Mouse (Mus musculus): Measurements from ENCODE around the gene Cd80. TPM values are rescaled to one million over a fixed set of nuclear protein-coding genes. Genes with fewer than 3 reads are reported as not detected.

The Cd80 gene
- polyA plus RNA-seq, 2 experiments, result 0.15 to 0.35 TPM

- no peak overlapping the region for H3K4me3 ChIP-seq (ENCODE audit: insufficient read depth in 1 of 2, low read depth in 2 of 2, low read length in 2 of 2)
- H3K27me3 ChIP-seq (ENCODE audit: control insufficient read depth, insufficient read depth, low read length), result no peaks in the 10 kb centered on the region
- H3K4me1 ChIP-seq (replicated peaks; ENCODE audit: control insufficient read depth in 2 of 2, insufficient read depth in 2 of 2, low read length in 1 of 2), result peaks cover 9 to 15% of the 10 kb centered on the region in 2 experiments
- H3K4me2 ChIP-seq (ENCODE audit: low read depth), result no peak overlapping the region
- no peak overlapping the region for H3K27ac ChIP-seq
- WGBS (ENCODE audit: insufficient replicate concordance), result 45% methylated on average over 6 of the region's 6 CpGs
- DNase-seq (ENCODE audit: low read depth in 3 of 3, low spot score in 3 of 3) (no peak), ATAC-seq (ENCODE audit: insufficient read depth) (no peak)
- no peak for TF ChIP-seq CTCF (IDR thresholded peaks at IDR 0.05; ENCODE audit: low read depth)
- no peak for TF ChIP-seq EP300 (IDR thresholded peaks at IDR 0.05; ENCODE audit: low read depth)
- H3K9me3 ChIP-seq (ENCODE audit: control insufficient read depth, low read length), result no peaks in the 10 kb centered on the region
- no peak overlapping the region; the same call in 1 of the 2 replicates for H3K9ac ChIP-seq (replicated peaks)
- H3K36me3 ChIP-seq (replicated peaks; ENCODE audit: control insufficient read depth, insufficient read depth, low read depth), result no peaks in the 10 kb centered on the region
Observed at GRCm38 (mm10) chr16:38458600-38459280, 3.4 kb downstream of the Cd80 start.

DNA sequence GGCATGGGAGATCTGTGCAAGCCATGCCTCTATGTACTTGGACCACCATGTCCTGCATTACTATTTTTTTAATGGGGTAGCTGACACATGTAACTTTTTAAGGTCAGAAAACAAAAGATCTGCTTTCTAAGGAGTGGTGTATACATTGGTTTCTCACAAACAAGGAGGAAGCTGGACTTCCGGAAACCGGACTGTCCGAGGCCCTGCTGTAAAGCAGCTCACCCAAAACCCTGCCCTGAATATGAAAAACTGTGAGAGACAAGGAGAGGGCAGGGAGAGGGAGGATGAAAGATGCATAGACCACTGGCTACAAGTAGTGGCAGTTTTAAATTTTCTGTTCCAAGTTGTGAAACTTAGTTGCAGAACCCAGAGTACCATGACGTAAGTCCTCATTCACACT, 4.6 kb downstream of the Cd80 start:
- Histone ChIP-seq H3K4me3 (ENCODE audit: insufficient read depth in 1 of 2, low read depth in 2 of 2, low read length in 2 of 2) (no peak overlapping the region), H3K27me3 (ENCODE audit: control insufficient read depth, insufficient read depth, low read length) (no peaks in the 10 kb centered on the region), H3K9me3 (ENCODE audit: control insufficient read depth, low read length) (no peaks in the 10 kb centered on the region), H3K36me3 (replicated peaks; ENCODE audit: control insufficient read depth, insufficient read depth, low read depth) (no peaks in the 10 kb centered on the region), H3K4me1 (replicated peaks; ENCODE audit: control insufficient read depth in 2 of 2, insufficient read depth in 2 of 2, low read length in 1 of 2) (peaks cover 6 to 9% of the 10 kb centered on the region in 2 experiments), H3K4me2 (ENCODE audit: low read depth) (no peak overlapping the region), H3K9ac (replicated peaks) (no peak overlapping the region), H3K27ac (no peak overlapping the region)
- TF ChIP-seq CTCF (IDR thresholded peaks at IDR 0.05; ENCODE audit: low read depth), result no peak
- no peak for TF ChIP-seq EP300 (IDR thresholded peaks at IDR 0.05; ENCODE audit: low read depth)
- no peak for DNase-seq (ENCODE audit: low read depth in 3 of 3, low spot score in 3 of 3)
- ATAC-seq (ENCODE audit: insufficient read depth), result no peak
- WGBS (ENCODE audit: insufficient replicate concordance), result 74% methylated on average over 4 of the region's 4 CpGs

DNA sequence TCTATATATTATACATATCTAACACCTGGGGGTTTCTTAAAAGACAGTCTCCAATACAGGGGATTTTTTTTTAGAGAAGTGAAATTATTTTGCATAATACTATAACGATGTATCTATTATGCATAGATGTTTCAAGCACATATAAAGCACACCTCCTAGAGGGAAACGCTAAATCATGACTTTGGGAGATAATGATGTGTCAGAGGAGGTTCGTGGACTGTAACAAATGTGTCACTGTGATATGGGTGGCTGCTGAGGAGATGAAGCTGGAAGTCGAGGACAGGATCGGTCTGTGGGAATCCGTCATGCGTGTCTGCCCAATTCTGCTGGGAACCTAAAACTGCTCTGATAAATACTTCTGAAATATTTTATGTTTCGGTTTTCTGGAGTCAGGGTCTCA, 6.4 kb downstream of the Cd80 start:
- Histone ChIP-seq H3K27me3 (ENCODE audit: control insufficient read depth, insufficient read depth, low read length) (no peaks in the 10 kb centered on the region), H3K4me2 (ENCODE audit: low read depth) (no peak overlapping the region), H3K4me1 (replicated peaks; ENCODE audit: control insufficient read depth in 2 of 2, insufficient read depth in 2 of 2, low read length in 1 of 2) (peaks cover 6 to 12% of the 10 kb centered on the region in 2 experiments), H3K36me3 (replicated peaks; ENCODE audit: control insufficient read depth, insufficient read depth, low read depth) (no peaks in the 10 kb centered on the region), H3K9me3 (ENCODE audit: control insufficient read depth, low read length) (no peaks in the 10 kb centered on the region), H3K27ac (no peak overlapping the region), H3K9ac (replicated peaks) (no peak overlapping the region), H3K4me3 (ENCODE audit: insufficient read depth in 1 of 2, low read depth in 2 of 2, low read length in 2 of 2) (no peak overlapping the region)
- 51% methylated on average over 8 of the region's 8 CpGs for WGBS (ENCODE audit: insufficient replicate concordance)
- DNase-seq (ENCODE audit: low read depth in 3 of 3, low spot score in 3 of 3), result no peak
- TF ChIP-seq EP300 (IDR thresholded peaks at IDR 0.05; ENCODE audit: low read depth), result no peak
- TF ChIP-seq CTCF (IDR thresholded peaks at IDR 0.05; ENCODE audit: low read depth), result no peak
- ATAC-seq (ENCODE audit: insufficient read depth), result no peak

GRCm38 (mm10) chr16:38462161-38462560, 6.8 kb downstream of the Cd80 start:
- ATAC-seq (ENCODE audit: insufficient read depth) (no peak), DNase-seq (ENCODE audit: low read depth in 3 of 3, low spot score in 3 of 3) (no peak)
- Histone ChIP-seq H3K27me3 (ENCODE audit: control insufficient read depth, insufficient read depth, low read length) (no peaks in the 10 kb centered on the region), H3K27ac (no peak overlapping the region), H3K4me1 (replicated peaks; ENCODE audit: control insufficient read depth in 2 of 2, insufficient read depth in 2 of 2, low read length in 1 of 2) (peaks cover 8 to 15% of the 10 kb centered on the region in 2 experiments), H3K4me3 (ENCODE audit: insufficient read depth in 1 of 2, low read depth in 2 of 2, low read length in 2 of 2) (no peak overlapping the region), H3K9ac (replicated peaks) (no peak overlapping the region), H3K4me2 (ENCODE audit: low read depth) (no peak overlapping the region), H3K36me3 (replicated peaks; ENCODE audit: control insufficient read depth, insufficient read depth, low read depth) (no peaks in the 10 kb centered on the region), H3K9me3 (ENCODE audit: control insufficient read depth, low read length) (no peaks in the 10 kb centered on the region)
- 59% methylated on average over 7 of the region's 7 CpGs for WGBS (ENCODE audit: insufficient replicate concordance)
- TF ChIP-seq EP300 (IDR thresholded peaks at IDR 0.05; ENCODE audit: low read depth), result no peak
- TF ChIP-seq CTCF (IDR thresholded peaks at IDR 0.05; ENCODE audit: low read depth), result no peak

GRCm38 (mm10) chr16:38463305-38463704, 7.9 kb downstream of the Cd80 start:
- no peak for TF ChIP-seq CTCF (IDR thresholded peaks at IDR 0.05; ENCODE audit: low read depth)
- TF ChIP-seq EP300 (IDR thresholded peaks at IDR 0.05; ENCODE audit: low read depth), result no peak
- Histone ChIP-seq H3K4me2 (ENCODE audit: low read depth) (no peak overlapping the region), H3K9ac (replicated peaks) (no peak overlapping the region), H3K27me3 (ENCODE audit: control insufficient read depth, insufficient read depth, low read length) (no peaks in the 10 kb centered on the region), H3K36me3 (replicated peaks; ENCODE audit: control insufficient read depth, insufficient read depth, low read depth) (no peaks in the 10 kb centered on the region), H3K27ac (no peak overlapping the region), H3K9me3 (ENCODE audit: control insufficient read depth, low read length) (no peaks in the 10 kb centered on the region), H3K4me1 (replicated peaks; ENCODE audit: control insufficient read depth in 2 of 2, insufficient read depth in 2 of 2, low read length in 1 of 2) (peaks cover 9 to 21% of the 10 kb centered on the region in 2 experiments), H3K4me3 (ENCODE audit: insufficient read depth in 1 of 2, low read depth in 2 of 2, low read length in 2 of 2) (no peak overlapping the region)
- no peak for ATAC-seq (ENCODE audit: insufficient read depth)
- no peak for DNase-seq (ENCODE audit: low read depth in 3 of 3, low spot score in 3 of 3)
- 71% methylated on average over 5 of the region's 5 CpGs for WGBS (ENCODE audit: insufficient replicate concordance)

Measured in liver, embryonic 14.5 days (tissue).